Mouse (Mus musculus) adrenal gland (tissue): Measurements from ENCODE around the gene Mcf2l.

Experiments
- intact Hi-C: fragments of 180-260 bp; cut with DNase I; formaldehyde crosslinking; loops from one replicate; pipeline ENCODE4 v1.15.1; 2025

Mcf2l gene

GRCm38 (mm10) chr8:12947604-12948573 is 74.3 kb downstream of the Mcf2l start:
- intact Hi-C loops, result no loop called here

DNA sequence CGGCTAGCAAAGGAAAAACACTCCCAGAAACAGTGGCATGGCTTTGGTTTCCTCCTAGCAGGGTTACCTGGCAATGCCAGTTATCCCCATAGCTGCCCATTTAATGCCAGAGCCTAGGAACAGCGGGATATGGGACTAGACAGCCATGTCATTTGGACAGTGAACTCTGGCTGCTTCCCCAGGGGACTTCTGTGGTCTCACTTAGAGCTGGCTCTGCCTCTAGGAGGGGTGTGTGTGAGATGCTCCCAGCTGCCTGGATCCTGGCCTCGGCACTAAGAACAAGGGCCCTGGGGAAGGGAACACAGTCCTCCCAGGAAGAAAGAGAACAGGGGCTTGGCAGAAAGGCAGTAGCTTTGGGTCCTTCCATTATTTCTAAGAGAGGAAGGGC is 75.0 kb downstream of the Mcf2l start:
- intact Hi-C loops, result no loop called here

DNA sequence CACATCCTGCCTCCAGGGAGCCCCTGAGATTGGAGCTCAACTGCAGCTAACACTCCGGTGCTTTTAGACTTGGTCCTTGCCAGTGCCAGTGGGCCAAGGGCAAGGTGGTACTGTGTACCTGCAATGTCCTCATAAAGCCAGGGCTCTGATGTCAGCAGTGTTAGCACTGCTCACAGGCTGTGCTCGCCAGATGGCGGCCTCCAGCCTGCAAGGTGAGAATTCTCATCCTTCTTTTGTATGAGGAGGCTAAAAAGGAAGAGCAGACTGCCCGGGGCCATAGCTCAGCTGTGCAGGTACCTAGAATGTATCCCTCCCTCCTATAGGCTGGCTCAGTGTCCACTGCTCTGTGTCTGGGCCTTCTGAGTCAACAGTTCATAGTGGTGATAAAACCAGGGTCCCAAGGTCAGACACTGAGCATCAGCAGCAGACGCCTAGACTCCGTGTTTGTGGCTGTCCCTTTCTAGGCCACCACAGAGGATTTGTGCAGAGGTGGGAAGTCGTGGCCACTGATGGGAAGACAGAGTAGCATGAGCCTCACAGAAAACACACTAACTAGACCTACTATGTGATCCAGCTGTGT is 77.5 kb downstream of the Mcf2l start:
- intact Hi-C loops, result no loop called here

DNA sequence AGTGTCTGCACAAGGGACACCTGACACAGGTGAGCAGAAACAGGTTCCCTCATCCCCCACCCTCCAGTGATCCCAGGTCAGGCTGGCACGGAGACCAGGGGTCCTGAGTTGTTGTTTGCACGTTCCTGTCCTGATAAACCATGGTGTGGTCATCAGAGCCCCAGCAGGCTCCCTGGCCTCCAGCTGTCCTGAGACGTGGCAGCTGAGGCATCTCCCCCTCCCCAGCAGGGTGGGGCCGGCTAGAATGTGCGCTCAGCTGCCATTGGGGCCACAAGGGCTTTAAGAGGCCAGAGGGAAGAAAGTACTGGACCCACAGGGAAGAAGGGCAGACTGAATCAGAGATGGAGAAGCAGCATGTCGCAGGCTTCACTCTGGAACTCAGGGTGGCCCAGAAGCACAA is 79.1 kb downstream of the Mcf2l start:
- intact Hi-C loops, result no loop called here

- intact Hi-C loops, result no loop called here
These were observed 81.8 kb downstream of the Mcf2l start for GRCm38 (mm10) chr8:12955362-12955879.

DNA sequence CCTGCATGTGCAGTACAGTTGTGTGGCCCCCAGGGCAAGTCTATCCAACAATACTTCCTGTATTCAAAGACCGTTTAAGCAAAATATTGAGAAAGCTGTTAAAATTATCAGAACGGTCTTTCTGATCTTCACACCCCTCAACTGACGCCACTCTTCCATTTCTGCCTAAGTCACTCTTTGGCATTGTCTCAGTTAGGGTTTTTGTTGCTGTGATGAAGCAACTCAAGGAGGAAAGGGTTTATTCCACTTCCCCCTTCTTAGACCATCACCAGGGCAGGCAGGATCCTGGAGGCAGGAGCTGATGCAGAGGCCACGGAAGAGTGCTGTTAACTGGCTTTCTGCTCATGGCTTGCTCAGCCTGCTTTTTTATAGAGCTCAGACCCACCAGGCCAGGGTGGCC is 82.3 kb downstream of the Mcf2l start:
- intact Hi-C loops, result no loop called here

DNA sequence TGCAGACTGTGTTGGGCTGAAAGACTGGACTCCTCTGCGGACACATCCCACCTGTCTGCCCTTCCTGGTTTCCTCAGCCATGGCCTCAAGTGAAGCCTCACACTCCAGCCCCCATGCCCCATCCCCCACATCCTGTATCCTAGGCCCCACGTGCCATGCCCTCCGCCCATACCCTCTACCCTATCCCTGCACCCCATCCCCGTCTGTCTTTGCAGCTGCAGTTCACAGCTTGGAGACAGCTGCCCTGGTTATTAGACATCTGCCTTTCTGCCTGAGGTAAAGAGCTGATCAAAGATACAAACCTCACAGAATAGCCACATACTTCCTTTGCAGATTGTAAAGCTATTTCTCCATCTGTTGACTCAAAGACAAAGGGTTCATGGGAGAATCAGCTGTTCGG is 83.3 kb downstream of the Mcf2l start:
- intact Hi-C loops, result no loop called here

DNA sequence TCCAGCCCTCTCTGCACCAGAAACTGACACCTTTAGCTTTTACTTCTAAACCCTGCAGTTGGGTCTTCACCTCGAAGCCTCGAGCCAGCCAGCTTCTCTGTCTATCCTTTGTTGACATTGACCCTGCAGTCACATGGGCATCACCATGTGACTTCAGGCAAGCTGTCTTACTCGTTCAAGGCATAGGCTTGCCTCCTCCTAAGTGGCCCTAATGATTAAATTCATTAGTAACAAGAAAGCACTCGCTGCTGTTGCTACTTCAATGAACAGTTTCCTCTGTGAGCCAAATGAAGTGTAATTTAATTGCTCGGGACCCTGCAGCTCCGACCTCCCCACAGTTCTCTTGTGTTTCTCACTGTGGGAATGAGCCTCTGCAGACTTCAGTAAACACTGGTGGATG is 83.8 kb downstream of the Mcf2l start:
- intact Hi-C loops, result no loop called here

DNA sequence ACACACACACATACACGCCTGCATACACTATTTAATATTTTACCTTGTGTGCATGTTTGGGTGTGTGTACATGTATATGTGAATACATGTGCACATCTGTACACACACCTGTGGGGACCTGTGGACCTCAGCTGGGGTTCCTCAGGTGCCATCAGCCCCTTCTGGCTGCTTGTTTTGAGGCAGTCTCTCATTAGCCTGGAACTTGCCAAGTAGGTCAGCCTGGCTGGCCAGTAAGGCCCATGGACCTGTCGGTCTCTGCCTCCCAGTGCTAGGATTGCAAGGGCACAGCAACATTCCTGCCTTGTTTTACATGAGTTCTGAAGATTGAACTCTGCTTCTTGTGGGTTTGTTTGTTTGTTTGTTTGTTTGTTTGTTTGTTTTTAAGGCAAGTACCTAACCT is 87.0 kb downstream of the Mcf2l start:
- intact Hi-C loops, result no loop called here

- intact Hi-C loops, result no loop called here
These were observed 87.6 kb downstream of the Mcf2l start for GRCm38 (mm10) chr8:12961211-12961610.

GRCm38 (mm10) chr8:12961821-12962534 is 88.4 kb downstream of the Mcf2l start:
- intact Hi-C loops, result loop anchor here (2.0 kb wide), 1 partner anchor 19 kb away; no protein-coding TSS in a partner anchor

- intact Hi-C loops, result loop anchor here (2.0 kb wide), 1 partner anchor 18 kb away; no protein-coding TSS in a partner anchor
These were observed 89.2 kb downstream of the Mcf2l start for GRCm38 (mm10) chr8:12962541-12963380.

GRCm38 (mm10) chr8:12976290-12976689 is 102.7 kb downstream of the Mcf2l start:
- intact Hi-C loops, result loop anchor here (5.0 kb wide), 1 partner anchor 236 kb away; no protein-coding TSS in a partner anchor

DNA sequence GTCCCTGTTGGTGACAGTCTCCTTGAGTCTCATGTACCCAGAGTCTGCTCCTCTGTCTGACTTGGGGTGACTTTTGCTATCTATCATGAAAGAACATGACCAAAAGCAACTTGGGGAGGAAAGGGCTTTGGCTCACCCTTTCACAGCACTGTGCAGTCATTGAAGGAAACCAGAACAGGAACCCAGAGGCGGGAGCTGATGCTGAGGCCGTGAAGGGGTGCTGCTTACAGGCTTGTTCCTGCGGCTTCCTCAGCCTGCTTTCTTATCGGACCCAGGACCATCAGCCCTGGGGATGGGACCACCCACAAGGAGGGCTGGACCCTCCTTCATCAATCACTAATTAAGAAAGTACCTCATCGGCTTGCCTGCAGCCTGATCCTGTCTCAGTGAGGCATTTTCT is 103.1 kb downstream of the Mcf2l start:
- intact Hi-C loops, result loop anchor here (5.0 kb wide), 1 partner anchor 236 kb away; no protein-coding TSS in a partner anchor

DNA sequence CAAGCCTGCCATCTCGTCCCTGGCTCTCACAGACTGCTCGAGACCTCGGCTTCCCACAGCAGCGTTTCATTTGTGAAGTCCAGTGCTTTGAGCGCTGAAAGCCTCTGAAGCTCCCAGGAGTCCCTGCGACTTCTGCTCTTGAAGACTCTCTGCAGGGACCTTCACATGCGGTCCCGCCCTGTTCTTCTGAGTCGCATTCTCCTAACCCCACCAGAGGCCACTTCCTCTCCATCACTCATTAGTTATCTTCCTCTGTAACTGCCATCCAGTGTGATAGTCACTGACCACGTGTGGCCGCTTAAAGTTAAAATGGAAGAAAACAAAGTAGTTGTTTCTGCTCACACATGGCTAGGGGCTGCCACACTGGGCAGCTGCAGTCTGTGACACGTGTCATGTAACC is 103.7 kb downstream of the Mcf2l start:
- intact Hi-C loops, result loop anchor here (5.0 kb wide), 1 partner anchor 235 kb away; no protein-coding TSS in a partner anchor

DNA sequence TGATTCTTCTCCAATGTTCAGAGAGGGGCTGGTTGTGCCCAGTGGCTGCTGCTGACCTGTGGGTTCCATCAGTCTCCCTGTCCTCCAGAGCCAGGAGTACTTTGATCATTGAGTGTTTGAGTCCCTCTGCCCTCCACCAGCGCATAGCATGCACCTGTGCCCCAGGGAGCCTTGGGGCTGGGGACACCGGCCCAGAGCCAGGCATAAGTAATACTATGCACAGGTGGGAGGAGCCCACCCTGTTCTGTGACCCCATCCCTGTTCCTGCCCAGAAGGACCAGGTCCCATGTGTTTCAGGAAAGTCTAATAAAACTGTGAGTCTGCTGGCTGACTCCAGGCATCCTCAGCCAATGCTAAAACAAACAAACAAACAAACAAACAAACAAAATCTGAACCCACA is 104.7 kb downstream of the Mcf2l start:
- intact Hi-C loops, result loop anchor here (5.0 kb wide), 1 partner anchor 234 kb away; no protein-coding TSS in a partner anchor

GRCm38 (mm10) chr8:12978726-12979125 is 105.1 kb downstream of the Mcf2l start:
- intact Hi-C loops, result loop anchor here (5.0 kb wide), 1 partner anchor 234 kb away; no protein-coding TSS in a partner anchor

GRCm38 (mm10) chr8:12983681-12984467 is 110.3 kb downstream of the Mcf2l start:
- intact Hi-C loops, result loop anchor here (5.0 to 10.0 kb wide), 2 partner anchors 87 to 121 kb away; partner anchors contain the start of genes Cul4a and Pcid2

GRCm38 (mm10) chr8:12984601-12985243 is 111.1 kb downstream of the Mcf2l start:
- intact Hi-C loops, result loop anchor here (5.0 to 10.0 kb wide), 2 partner anchors 87 to 120 kb away; partner anchors contain the start of genes Cul4a and Pcid2
